Mouse (Mus musculus) erythroblast, embryonic 14.5 days (primary cell): Measurements from ENCODE around the gene Pkib. TPM values are rescaled to one million over a fixed set of nuclear protein-coding genes. Genes with fewer than 3 reads are reported as not detected.

Source experiments
- H3K27me3 ChIP-seq: 2 replicates; pipeline ENCODE4 v1.6.1; 2012; ENCODE audit warnings: inconsistent platforms; ENCODE audit not compliant: control insufficient read depth
- H3K36me3 ChIP-seq: 2 replicates; pipeline ENCODE4 v1.6.1; 2012; ENCODE audit warnings: mild to moderate bottlenecking, inconsistent platforms; ENCODE audit not compliant: control insufficient read depth
- H3K4me1 ChIP-seq: 2 replicates; pipeline ENCODE4 v1.6.1; 2012; ENCODE audit warnings: inconsistent platforms; ENCODE audit not compliant: control insufficient read depth
- H3K4me3 ChIP-seq: replicated peaks from 2 replicates; pipeline ENCODE3; 2012; ENCODE audit warnings: moderate library complexity, mild to moderate bottlenecking, inconsistent platforms
- H3K9me3 ChIP-seq: 2 replicates; pipeline ENCODE4 v1.6.1; 2012; ENCODE audit warnings: low read length, inconsistent platforms, mixed read lengths; ENCODE audit not compliant: control insufficient read depth
- GATA1 ChIP-seq: IDR thresholded peaks from 2 replicates; pipeline ENCODE4 v1.6.1; 2012; ENCODE audit warnings: low read length, inconsistent platforms, mixed read lengths
- TAL1 ChIP-seq: IDR thresholded peaks from 3 replicates; pipeline ENCODE4 v1.6.1; 2012; ENCODE audit warnings: low read length, inconsistent platforms, mixed read lengths
- polyA plus RNA-seq: library from polyadenylated mRNA; stranded (reverse); fragments of >175 nt; gene quantifications from 2 replicates; pipeline ENCODE4 v1.2.3, GENCODE M21; 2012

The Pkib gene
- polyA plus RNA-seq, 1 experiment, result not detected

- Histone ChIP-seq H3K36me3 (no peaks in the 10 kb centered on the region), H3K4me1 (no peaks in the 10 kb centered on the region), H3K27me3 (peaks cover 10% of the 10 kb centered on the region), H3K4me3 (no peak overlapping the region), H3K9me3 (no peaks in the 10 kb centered on the region)
- TF ChIP-seq TAL1 (no peak), GATA1 (no peak)
Observed at GRCm38 (mm10) chr10:57636970-57637369, 5.2 kb downstream of the Pkib start.

GRCm38 (mm10) chr10:57638250-57638649, 6.5 kb downstream of the Pkib start:
- TF ChIP-seq TAL1 (no peak), GATA1 (no peak)
- Histone ChIP-seq H3K27me3 (no peaks in the 10 kb centered on the region), H3K36me3 (no peaks in the 10 kb centered on the region), H3K9me3 (no peaks in the 10 kb centered on the region), H3K4me1 (no peaks in the 10 kb centered on the region), H3K4me3 (no peak overlapping the region)

GRCm38 (mm10) chr10:57639540-57639939, 7.8 kb downstream of the Pkib start:
- TF ChIP-seq TAL1 (no peak), GATA1 (no peak)
- Histone ChIP-seq H3K4me3 (no peak overlapping the region), H3K27me3 (no peaks in the 10 kb centered on the region)

GRCm38 (mm10) chr10:57653297-57653696, 21.5 kb downstream of the Pkib start:
- H3K36me3 ChIP-seq, result no peaks in the 10 kb centered on the region
- H3K9me3 ChIP-seq, result no peaks in the 10 kb centered on the region
- H3K4me3 ChIP-seq, result no peak overlapping the region
- TF ChIP-seq TAL1 (no peak), GATA1 (no peak)
- H3K27me3 ChIP-seq, result no peaks in the 10 kb centered on the region
- no peaks in the 10 kb centered on the region for H3K4me1 ChIP-seq

More at GRCm38 (mm10) chr10:57639540-57639939, 7.8 kb downstream of the Pkib start:
- H3K36me3 ChIP-seq, result no peaks in the 10 kb centered on the region
- no peaks in the 10 kb centered on the region for H3K9me3 ChIP-seq
- H3K4me1 ChIP-seq, result no peaks in the 10 kb centered on the region

- no peaks in the 10 kb centered on the region for H3K36me3 ChIP-seq
- H3K27me3 ChIP-seq, result no peaks in the 10 kb centered on the region
- no peak overlapping the region for H3K4me3 ChIP-seq
- H3K4me1 ChIP-seq, result no peaks in the 10 kb centered on the region
- TF ChIP-seq TAL1 (no peak), GATA1 (no peak)
- H3K9me3 ChIP-seq, result no peaks in the 10 kb centered on the region
Observed at GRCm38 (mm10) chr10:57660505-57660904, 28.7 kb downstream of the Pkib start.

- Histone ChIP-seq H3K4me1 (no peaks in the 10 kb centered on the region), H3K9me3 (no peaks in the 10 kb centered on the region), H3K36me3 (no peaks in the 10 kb centered on the region), H3K4me3 (no peak overlapping the region), H3K27me3 (no peaks in the 10 kb centered on the region)
- no peak for TF ChIP-seq GATA1
Observed at GRCm38 (mm10) chr10:57663758-57664157, 32.0 kb downstream of the Pkib start.

- H3K27me3 ChIP-seq, result no peaks in the 10 kb centered on the region
- TF ChIP-seq TAL1 (no peak), GATA1 (no peak)
- H3K9me3 ChIP-seq, result no peaks in the 10 kb centered on the region
- H3K4me1 ChIP-seq, result no peaks in the 10 kb centered on the region
- H3K4me3 ChIP-seq, result no peak overlapping the region
- H3K36me3 ChIP-seq, result no peaks in the 10 kb centered on the region
Observed at GRCm38 (mm10) chr10:57664253-57664652, 32.5 kb downstream of the Pkib start.

- no peaks in the 10 kb centered on the region for H3K27me3 ChIP-seq
- no peaks in the 10 kb centered on the region for H3K4me1 ChIP-seq
- no peaks in the 10 kb centered on the region for H3K9me3 ChIP-seq
- H3K36me3 ChIP-seq, result no peaks in the 10 kb centered on the region
- TF ChIP-seq TAL1 (no peak), GATA1 (no peak)
- H3K4me3 ChIP-seq, result no peak overlapping the region
Observed at GRCm38 (mm10) chr10:57675740-57676139, 44.0 kb downstream of the Pkib start.

- Histone ChIP-seq H3K36me3 (no peaks in the 10 kb centered on the region), H3K4me3 (no peak overlapping the region), H3K4me1 (no peaks in the 10 kb centered on the region), H3K9me3 (no peaks in the 10 kb centered on the region), H3K27me3 (no peaks in the 10 kb centered on the region)
- TF ChIP-seq GATA1, result no peak
- TF ChIP-seq TAL1, result no peak
Observed at GRCm38 (mm10) chr10:57687999-57688398, 56.2 kb downstream of the Pkib start.

- TF ChIP-seq GATA1 (no peak), TAL1 (no peak)
- no peaks in the 10 kb centered on the region for H3K36me3 ChIP-seq
Observed at GRCm38 (mm10) chr10:57690161-57690560, 58.4 kb downstream of the Pkib start.

More at GRCm38 (mm10) chr10:57690161-57690560, 58.4 kb downstream of the Pkib start:
- H3K9me3 ChIP-seq, result no peaks in the 10 kb centered on the region
- H3K4me1 ChIP-seq, result no peaks in the 10 kb centered on the region
- H3K4me3 ChIP-seq, result no peak overlapping the region
- no peaks in the 10 kb centered on the region for H3K27me3 ChIP-seq
